Mouse (Mus musculus): ENCODE measurements around the gene Ppfibp1.

GRCm38 (mm10) chr6:146960956-146961355 lies 72.7 kb downstream of the Ppfibp1 start:
- TF ChIP-seq CTCF (IDR thresholded peaks at IDR 0.05; ENCODE audit: extremely low read depth, insufficient read depth, low read length) (no peak), POLR2A (IDR thresholded peaks at IDR 0.05; ENCODE audit: extremely low read depth, insufficient read depth, low read length) (no peak)

Measured in cortical plate, adult 2 months (tissue).